Mouse (Mus musculus): ENCODE measurements at regions not wholly inside any gene's neighbourhood (a gene's known extent, or its start where the extent isn't known, plus 50 kb on each side); places are given as distances from the start of the nearest gene placed in this dataset.

- peak; percentile 35 to 65 for DNase-seq
Measured at GRCm38 (mm10) chr8:25331161-25331776, 507.1 kb upstream of the Adam5 start.

GRCm38 (mm10) chr8:25329791-25330190 lies 505.6 kb upstream of the Adam5 start:
- DNase-seq = peak in 1 of 2 experiments; percentile 10

- no peak for DNase-seq
Measured at GRCm38 (mm10) chr8:25328318-25328717, 504.1 kb upstream of the Adam5 start.

- DNase-seq = no peak
Measured at GRCm38 (mm10) chr8:25326930-25327329, 502.8 kb upstream of the Adam5 start.

GRCm38 (mm10) chr8:25326257-25326656 lies 502.1 kb upstream of the Adam5 start:
- DNase-seq = no peak

- DNase-seq = no peak
Measured at GRCm38 (mm10) chr8:25324731-25325130, 500.6 kb upstream of the Adam5 start.

- DNase-seq = peak; percentile 18 to 56
Measured at GRCm38 (mm10) chr8:25323643-25324420, 499.7 kb upstream of the Adam5 start.

GRCm38 (mm10) chr8:25316383-25316782 lies 492.2 kb upstream of the Adam5 start:
- no peak for DNase-seq

- no peak for DNase-seq
Measured at GRCm38 (mm10) chr8:25311811-25312533, 487.8 kb upstream of the Adam5 start.

GRCm38 (mm10) chr8:25307956-25308355 lies 483.8 kb upstream of the Adam5 start:
- DNase-seq = no peak

- peak in 1 of 2 experiments; percentile 42 for DNase-seq
Measured at GRCm38 (mm10) chr8:25307511-25307910, 483.3 kb upstream of the Adam5 start.

GRCm38 (mm10) chr8:25306769-25307491 lies 482.8 kb upstream of the Adam5 start:
- peak; percentile 33 to 40 for DNase-seq

All from kidney, postnatal 25 days (tissue).